Mouse (Mus musculus) layer of hippocampus, adult 9-10 months (tissue): Measurements from ENCODE around the gene Serinc5.
A peak's percentile ranks its signal among the peaks of the same experiment; 100 is the strongest.

Experiments used
- DNase-seq: peaks from one replicate; pipeline ENCODE4 v3.0.0; 2022; ENCODE audit warnings: low spot score

Serinc5 gene

DNA sequence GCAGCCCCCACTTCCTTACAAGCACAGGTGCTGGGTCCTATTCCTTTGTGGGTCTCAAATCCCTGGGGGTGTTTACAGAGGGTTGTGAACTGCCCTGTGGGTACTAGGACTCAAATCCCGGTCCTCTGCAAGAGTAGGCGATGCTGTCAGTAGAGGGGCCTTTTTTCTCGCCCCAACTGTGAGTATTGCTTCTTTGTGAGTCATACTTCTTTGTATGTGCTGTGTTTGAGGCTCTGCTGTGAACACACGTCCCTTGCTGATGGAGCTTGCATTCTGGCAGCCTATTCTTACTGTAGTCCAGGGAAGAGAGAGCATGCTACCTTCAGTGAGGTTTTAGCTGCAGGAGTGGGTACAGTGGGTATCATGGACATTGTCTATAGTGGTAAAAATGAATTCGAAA, 4.3 kb downstream of the Serinc5 start:
- no peak for DNase-seq

DNA sequence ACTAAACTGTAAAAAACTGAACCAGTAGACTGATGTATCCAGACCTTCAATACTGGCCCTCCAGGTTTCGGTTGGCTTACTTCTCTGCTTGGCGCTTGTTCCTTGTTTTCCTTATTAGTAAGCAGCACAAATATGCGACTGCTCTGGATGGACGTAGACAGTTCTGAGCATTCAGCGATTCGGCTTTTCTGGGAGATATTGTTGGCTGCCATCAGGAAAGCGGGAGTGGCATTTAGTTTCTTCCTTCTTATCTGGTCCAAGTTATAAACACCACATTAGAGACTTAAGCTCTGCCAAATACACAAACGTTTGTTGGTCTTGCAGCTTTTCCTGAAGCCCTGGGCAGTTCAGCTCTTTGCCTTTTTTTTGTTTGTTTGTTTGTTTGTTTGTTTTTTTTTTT, 5.6 kb downstream of the Serinc5 start:
- DNase-seq = no peak

DNA sequence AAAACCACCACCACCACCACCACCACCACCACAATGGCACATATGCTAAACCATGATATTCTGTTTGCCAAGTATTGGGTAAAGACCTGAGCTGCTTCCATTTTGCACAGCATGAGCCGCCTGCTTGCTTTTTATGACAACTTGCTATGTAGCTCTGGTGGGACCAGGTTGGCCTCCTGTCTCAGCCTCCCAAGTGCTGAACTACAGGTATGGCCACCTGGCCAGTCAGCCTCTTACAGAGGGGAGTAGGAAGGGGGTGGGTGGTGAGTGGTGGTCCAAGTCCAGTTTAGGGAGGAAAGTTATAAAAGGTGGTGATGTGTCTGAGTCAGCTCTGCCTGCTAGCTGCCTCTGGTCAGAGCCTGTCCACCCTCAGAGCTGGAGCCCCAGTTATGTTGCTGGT, 15.3 kb downstream of the Serinc5 start:
- no peak for DNase-seq

DNA sequence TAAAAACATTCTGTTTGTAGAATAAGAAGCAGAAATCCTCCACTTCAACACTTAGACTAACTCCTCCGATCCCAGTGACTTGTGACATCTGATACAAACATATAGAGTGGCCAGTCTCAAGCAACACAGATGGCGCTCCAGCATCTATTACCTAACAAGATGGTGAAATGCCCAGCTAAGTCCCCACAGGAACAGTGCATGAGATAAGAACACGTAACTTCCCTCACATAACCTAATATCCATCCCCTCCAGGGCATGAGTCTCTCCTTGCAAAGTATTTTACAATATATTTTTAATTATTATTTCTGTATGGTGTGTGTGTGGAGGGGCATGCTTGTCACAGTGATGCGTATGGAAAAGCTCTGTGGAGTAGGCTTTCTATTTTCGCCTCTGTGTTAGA, 15.8 kb downstream of the Serinc5 start:
- DNase-seq = no peak

DNA sequence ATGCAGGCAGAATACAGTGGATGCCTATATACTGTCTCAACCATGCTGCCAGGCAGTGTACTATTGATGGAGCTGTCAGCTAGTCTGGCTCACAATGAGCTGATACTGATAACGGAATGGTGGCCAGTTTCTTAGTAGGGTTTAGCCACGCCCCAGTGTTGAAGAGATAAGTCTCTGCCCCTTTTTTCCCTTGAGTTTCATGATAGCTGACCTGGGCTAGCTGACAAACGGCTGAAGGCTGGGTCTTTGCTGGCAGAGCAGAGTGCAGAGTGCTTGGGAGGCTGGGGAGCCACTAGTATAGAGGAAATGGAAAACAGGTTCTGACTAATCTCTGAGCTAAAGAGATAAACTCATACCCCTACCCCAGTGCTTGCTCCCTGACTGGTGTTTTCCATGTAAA, 18.6 kb downstream of the Serinc5 start:
- no peak for DNase-seq

DNA sequence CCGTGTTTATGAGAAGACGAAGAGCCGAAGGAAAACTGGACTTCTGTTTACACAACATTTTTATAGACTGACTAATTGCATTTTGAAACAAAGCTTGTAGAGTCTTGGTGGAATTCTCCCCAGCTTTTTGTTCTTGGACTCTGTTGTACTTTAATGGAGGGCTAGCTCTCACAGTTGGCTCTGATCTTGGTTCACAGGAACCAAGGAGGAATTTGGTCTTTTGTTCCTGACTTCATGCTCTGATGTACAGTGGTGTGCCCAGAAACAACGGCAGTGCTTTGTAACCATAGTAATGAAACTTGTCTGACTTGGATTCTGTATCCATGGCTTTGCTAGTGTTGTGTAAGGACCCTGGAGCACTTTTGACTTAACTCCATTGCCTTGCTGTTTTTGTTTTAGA, 20.6 kb downstream of the Serinc5 start:
- no peak for DNase-seq

DNA sequence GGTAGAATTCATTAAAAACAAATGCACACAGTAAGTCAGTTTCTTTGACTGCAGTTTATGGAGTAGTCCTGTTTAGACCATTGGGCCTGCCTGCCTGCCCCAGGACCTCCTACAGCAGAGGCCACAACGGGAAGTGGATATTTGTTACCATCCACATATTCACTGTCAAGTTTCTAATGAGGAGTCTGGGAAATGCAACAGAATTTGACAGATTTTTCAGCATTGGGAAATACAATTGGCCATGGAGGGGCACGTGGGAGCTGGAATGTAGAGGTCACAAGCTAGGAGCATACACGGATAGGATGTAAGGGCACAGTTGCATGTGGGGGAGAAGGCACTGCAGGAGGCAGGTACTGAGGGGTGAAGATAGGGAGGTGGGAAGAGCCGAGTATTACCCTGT, 21.7 kb downstream of the Serinc5 start:
- no peak for DNase-seq

DNA sequence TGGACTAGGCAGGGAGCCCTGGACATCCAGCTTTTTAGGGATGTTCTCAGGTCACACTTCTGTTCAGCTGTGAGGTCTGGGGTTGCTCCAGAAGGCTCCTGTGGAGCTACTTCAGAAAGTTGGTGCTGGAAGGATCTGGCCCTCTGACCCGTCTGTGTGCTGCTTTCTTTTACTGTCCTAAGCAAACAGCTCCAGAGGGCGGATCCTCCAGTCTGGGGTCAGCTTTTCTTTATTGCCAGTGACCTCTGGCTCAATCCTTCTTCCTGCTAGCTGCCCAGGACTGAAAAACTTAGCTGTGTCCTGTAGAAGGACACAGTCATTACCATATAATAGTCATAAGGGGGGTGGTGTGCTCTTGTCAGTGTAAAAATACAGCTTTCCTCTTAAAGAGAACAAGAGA, 24.1 kb downstream of the Serinc5 start:
- no peak for DNase-seq

DNA sequence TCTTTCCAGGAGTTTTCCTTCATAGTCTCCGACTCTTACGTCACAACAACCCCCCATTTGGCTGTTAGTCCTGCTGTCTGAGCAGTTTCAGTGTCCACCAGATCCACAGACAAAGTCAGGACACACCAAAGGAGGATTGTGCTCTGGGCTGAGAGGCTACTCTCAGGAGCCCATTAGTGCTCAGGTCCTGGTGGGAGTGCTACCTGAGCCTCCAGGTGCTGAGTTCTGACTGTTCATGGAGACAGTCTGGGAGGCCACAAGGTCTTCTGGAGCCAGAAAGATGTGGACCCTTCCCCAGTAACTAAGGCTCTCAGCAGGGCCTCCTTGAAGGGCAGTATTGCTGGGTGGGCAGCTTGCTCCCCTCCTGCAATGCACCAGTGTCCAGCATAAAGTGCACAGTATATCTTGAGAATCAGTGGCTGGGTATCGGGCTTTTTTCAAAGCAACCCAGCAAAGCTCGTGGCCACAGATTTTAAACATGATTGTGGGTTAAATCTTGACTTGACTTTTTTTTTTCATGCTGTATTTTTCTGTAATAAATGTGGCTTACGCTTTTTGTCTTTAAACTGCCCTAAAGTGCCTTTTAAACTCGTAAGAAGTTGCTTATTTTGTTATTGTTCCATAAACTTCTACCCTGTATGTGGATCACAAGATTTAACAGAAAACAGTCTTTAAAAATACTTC, 25.5 kb downstream of the Serinc5 start:
- no peak for DNase-seq

DNA sequence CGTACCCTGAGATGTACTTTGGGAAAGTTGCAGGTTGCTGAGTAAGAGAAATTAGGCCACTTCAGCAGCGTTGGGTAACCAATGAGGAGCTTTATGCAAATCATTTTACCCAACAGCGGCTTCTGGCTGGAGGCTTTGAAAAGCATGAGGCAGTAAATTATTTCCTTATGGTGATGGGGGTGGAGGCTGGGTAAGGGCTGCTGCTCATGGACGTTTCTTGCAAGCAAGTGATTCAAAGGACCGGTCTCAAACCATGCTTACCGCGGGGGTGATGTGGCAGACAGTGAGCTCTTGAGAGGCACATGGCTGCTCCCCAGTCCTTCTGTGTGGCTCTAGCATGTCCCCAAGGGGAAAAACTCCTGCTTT, 26.0 kb downstream of the Serinc5 start:
- DNase-seq = no peak

DNA sequence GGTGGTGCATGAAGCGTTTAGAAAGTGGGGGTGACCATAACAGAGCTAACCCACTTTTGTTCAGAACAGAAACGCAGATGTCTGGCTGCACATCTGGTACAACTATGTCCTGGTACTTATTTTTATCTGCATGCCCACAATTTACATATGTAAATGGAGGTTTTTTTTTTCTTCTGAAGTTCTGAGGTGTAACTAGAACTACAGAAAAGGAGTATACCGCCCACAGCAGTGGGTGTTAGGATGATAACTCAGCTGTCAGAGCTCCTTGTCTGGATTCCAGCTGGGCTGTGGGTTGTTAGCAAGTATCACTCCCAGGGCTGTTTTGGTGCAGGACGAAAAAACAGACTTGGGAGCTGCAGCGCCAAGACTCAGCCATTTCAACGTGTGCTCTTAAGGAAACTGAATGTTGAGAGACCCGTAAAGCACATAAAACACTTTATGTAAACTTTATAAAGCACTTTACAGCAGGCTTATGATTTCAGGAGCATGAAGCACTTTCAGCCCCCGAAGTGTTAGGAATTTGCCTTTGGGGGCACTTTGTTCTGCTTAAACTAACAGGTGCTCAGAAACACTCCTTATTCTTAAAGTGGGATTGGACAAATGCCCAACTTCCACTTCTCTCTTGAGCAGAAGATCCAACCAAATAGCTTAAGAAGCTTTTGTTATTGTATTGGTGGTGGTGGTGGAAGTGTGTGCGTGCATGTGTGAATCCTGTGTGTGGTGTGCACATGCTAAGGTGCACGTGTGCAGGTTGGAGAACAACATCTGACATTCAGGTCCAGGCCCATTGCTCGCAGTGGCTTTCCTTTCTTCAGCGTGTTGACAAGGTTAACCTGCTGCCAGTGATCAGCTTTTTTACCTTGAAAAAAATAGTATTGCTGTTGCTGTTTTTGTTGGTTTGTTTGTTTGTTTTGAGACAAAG, 28.5 kb downstream of the Serinc5 start:
- peak; percentile 26 for DNase-seq

DNA sequence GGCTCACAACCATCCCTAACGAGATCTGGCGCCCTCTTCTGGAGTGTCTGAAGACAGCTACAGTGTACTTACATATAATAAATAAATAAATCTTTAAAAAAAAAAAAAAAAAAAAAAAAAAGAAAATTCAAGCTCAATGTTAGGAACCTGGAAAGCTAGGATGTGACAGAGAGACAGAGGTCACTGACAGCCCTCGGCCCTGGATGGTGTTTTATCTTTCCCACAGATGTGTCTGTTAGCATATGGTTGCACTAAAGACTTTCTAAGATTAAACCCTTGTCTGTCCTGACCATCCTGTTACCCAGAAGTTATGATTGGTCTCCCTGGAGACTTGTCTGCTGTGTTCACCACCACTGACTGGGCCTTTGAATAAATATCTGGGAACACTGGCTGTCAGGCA, 33.3 kb downstream of the Serinc5 start:
- DNase-seq = no peak

DNA sequence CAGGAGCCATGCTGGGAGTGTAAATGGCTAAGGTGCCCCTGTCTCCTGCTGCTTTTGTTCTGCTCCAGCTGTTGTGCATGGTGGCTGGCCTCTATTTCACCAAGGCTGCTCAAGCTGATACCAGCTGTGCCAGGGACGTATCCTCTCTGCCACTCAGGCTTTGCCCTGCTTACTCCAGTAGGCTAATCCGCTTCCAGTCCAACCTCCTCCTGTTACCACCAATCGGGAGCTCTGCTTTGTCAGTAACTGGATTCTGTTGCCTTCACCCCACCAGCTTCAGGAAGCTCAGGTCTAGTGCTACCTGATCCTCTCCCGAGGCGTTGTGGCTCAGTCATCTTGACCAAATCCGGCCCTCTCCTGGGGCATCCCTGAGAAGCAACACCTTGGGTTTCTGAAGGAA, 33.9 kb downstream of the Serinc5 start:
- no peak for DNase-seq

DNA sequence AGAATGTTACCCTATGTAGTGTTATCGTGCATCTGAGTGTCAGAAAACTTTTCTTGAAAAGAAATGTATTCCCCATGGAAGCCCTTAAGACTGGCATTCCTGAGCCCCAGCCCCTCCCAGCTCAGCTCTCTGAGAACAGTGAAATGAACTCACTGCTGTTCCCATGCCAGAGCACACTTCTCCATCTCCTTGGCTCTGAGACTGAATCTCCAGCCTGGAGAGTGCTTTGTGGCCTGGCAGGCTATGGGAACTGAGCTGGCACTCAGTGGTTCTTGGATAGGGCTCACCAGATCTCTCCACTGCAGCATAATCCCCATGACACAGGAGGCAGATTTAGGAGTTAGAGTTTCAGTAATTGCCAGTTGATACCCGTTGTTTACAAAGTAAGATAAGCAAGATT, 36.8 kb downstream of the Serinc5 start:
- DNase-seq = no peak

DNA sequence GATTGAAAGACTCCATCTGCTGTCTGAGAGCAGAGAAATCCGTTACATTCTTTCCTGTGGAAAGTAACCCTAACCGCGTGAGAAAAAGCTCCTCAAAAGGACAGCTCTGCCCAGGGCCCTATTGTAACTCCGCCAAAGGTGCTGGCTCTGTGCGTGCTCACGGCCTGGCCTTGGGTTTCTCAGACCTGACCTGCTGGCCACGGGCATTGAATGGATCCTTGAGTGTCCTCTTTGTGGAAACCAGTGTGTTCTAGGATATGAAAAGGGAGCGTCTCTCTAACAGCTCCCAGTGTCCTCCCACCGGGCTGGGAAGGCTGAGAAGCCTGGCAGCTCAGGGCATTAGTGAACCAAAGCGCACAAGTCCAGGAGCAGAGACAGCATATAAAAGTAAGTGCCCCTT, 38.2 kb downstream of the Serinc5 start:
- DNase-seq = no peak

DNA sequence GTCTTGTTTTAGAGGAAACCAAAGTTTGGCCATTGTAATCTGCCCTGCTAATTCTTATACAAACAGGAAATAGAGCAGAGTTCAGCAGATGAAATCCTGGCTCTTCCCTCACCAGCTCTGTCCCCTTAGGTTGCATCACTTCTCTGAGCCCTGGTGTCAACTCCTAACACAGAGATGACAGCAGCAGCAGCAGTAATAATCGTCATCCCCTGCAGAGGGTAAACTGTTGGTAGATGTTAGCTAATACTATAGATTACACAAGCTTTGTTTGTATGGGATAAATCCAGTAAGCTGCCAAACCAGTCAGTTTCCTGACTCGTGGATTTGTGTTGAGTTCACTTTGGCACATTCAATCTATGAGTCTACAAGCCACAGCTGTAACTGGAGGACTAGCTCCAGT, 40.1 kb downstream of the Serinc5 start:
- DNase-seq = no peak

DNA sequence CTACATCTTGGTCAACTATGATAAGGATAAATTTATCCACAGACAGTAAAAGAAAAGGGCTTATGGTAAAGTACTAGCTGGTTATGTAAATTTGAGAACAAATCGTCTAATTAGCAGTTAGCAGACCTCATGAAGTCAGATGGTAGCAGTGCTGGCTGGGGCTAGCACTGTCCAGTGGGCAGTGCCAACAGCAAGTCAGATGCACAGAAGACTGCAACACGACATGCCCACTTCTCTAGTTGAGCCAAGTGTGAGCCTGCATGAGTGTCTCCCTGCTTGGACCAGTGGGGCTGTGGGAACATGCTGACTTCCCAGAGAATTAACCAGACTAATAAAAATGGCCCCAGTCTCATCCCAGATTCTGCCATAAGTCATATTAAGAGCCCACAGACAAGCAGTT, 41.6 kb downstream of the Serinc5 start:
- no peak for DNase-seq

DNA sequence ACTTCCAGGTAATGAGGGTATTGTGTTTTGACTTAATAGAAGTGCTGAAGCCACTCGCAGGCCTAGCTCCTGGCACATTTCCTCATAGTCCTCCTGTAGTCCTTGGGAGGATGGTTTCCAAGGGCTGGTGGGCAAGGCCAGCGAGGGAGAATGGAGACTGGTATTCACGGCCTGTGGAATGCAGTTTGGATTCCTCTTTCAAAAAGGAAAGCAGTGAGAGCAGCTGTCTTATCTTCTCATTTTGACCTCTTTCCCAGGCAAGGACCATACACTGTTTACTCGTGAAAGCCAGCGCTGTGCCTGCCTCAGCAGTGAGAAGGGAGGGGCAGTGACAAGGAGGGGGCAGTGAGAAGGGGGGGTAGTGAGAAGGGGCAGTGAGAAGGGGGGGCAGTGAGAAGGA, 42.4 kb downstream of the Serinc5 start:
- no peak for DNase-seq

DNA sequence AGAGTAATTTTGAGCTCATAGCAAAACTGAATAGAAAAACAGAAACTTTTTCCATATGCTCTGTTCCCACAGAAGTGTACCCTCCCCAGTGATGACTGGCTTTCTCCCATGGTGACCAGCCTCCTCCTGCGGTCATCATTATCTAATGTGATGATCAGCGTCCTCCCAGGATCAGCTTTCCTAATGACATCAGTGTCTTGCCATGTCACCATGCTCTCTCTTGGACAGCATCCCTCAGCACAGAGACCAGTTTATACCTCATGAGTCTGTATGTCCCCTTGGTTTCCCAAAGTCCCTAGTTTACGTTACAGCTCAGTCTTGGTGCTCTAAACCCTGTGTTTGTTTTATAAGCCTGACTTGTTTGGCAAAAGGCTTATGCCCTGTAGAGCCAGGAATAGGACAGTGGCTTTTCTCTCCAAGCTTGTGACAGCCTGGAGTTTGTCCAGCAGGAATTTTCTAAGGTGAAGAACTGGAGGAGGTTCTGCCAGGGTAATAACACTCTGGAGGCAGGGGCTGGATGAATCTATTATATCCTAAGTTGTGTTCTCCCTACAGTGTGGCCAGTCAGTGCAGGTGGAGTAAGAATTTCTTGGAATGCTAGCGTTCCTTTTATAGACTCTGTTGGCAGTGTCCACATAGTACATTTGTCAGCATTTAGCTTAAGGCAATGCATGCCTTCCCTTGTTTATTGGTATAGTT, 46.1 kb downstream of the Serinc5 start:
- no peak for DNase-seq

DNA sequence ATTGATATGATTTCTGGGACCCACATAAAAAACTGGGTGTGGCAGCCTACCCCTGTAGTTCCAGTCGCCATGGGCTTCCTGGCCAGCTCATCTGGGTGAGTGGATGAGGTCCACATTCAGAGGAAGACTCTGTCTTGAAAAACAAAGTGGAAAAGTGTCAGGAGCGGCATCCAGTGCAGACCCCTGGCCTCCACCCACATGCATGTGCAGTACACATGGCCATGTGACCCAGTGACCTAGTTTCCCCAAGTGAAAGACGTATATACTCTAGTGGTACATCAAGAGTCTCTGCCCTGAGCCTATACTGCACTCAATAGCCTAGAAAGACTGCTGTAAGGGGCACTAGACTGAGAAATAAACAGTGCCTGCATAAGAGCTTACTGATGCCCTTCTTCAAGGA, 48.7 kb downstream of the Serinc5 start:
- no peak for DNase-seq

DNA sequence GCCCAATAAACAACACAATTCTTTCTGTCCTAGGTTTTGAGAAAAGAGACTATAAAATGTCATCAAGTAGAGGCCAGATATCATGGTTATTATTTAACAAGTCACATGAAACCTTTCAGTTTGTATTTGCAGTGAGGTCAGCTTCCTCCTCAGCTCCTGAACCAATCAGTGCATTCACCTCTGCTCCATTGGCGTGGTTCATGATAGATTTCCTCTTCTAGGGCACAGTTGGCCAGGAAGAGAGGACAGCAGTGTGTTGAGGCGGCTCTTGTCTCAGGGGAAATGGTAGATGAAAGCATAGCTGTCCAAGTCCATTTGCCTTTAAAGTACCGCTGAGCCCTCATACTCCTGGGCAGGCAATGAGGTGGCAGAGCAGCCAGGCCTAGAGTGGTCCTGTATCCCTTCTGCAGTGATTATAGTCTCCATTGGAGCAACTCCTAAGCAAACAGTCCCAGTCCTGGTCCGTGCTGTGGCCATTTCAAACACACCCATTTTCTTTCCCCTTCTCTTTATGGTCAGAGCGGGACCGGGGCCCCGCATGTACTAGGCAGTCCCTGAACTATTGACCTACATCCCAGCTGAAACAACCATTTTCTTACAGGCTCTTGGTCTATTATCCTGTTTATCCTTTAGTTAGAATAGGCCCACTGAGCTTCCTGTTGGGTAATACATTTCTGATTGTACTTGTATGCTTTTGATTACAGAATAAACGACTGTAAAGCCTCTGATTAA, 51.8 kb downstream of the Serinc5 start:
- no peak for DNase-seq

DNA sequence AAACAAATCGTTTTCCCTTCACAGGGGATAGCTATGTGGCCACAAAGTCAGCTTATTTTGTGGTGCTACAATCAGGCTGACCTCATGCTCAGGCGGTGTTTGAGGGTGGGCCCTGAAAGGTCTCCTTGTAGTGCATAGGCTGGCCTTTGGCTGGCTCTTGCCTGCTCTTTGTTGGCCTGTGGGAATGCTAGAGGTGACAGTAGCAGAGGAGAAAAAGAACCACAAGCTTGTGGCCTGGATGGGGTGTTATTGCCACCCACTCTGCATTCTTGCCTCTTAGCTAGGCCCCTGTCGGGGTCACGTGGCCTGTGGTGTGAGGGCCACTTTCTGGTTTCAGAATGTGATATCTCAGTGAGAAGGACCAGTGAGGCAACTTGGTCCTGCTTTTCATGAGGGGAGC, 54.1 kb downstream of the Serinc5 start:
- no peak for DNase-seq
